Mouse (Mus musculus) adrenal gland, postnatal 36 days (tissue): Measurements from ENCODE around the gene Qrich1. TPM values are rescaled to one million over a fixed set of nuclear protein-coding genes. Genes with fewer than 3 reads are reported as not detected.
A peak's percentile ranks its signal among the peaks of the same experiment; 100 is the strongest.
"Not testable (repeated sequence)": the region's sequence is repeated elsewhere in the genome, so short reads cannot be mapped to it uniquely, and the experiment has no call there.

ENCODE experiments used
- DNase-seq, 2 experiments: peaks; one replicate each; pipeline ENCODE4 v3.0.0; 2021; ENCODE audit warnings: mixed read lengths in 1 of 2
- microRNA-seq: library from miRNA; unstranded; fragments of <30 nt; microRNA quantifications from one replicate; pipeline ENCODE4 v1.2.0, GENCODE M21; 2021
- total RNA-seq, 2 experiments: library from RNA; stranded (reverse); gene quantifications; 2 replicates each; pipeline ENCODE4 v1.2.3; 2021

Gene Qrich1
- total RNA-seq, 2 experiments from 2014 or later: 106 to 125 TPM

DNA sequence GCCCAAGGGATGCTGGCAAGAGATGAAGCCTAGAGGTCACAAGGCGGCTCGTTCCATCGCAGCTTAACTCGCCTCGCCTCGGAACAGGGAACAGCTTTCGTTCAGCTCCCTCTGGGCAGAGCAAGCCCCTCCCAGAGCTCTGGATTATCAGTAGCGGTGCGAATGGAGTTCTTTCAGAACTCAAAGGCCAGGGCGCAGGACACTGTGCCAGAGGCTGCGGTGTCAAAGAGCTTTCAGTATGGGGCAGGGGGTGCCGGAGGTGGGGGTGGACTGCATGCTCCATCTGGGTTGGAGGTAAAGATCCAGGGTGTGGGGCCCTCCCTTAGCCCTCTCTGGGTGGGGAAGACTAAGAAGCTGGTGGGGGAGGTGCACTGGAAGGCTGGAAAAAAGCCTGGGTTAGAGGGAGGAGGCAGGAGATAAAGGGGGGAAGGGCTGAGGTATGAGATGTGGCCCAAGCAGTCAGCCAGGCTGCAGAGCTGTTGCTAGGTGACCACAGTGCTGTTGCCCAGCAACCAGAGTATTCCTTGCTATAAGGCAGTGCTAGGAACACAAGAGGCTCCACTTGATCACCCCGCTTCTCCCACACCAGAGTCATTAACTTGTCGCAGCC, 71.1 kb downstream of the Qrich1 start:
- peak; percentile 74 to 77 for DNase-seq

DNA sequence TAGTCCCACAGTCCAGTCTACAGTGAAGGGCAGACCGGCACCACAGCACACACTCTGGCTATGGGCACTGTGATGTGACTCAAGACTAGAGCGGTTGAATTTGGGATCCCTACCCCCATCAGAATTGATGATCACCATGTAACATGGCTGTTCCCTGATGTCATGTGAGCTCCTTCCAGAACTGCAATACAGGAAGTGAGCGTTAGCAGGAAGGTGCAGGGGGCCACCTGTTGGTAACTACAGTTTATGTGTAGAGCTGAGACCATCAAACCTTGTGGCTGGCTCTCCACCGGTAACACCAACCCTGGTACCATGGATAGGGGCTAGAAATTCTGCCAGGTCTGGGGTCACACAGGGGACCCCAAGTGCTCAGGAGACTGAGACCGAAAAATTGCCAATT, 72.6 kb downstream of the Qrich1 start:
- no peak for DNase-seq

DNA sequence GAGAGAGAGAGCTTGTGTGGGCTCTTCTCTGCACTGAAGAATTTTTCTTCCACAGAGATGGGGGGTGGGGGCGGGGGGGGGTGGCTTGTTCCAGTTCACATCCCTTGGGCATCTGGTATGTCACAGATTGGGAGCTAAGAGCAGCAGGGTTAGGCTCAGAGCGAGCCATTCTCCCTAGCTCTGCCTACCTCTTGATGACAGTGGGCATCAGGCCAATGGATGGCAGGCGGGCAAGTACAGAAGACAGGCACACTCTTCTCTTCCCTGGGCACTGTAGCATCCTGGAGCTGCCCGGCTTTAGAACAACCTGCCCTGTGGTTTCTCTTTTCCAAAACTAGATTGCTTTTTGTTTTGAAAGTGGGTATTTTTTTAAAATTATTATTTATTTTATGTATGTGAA, 74.9 kb downstream of the Qrich1 start:
- no peak for DNase-seq

DNA sequence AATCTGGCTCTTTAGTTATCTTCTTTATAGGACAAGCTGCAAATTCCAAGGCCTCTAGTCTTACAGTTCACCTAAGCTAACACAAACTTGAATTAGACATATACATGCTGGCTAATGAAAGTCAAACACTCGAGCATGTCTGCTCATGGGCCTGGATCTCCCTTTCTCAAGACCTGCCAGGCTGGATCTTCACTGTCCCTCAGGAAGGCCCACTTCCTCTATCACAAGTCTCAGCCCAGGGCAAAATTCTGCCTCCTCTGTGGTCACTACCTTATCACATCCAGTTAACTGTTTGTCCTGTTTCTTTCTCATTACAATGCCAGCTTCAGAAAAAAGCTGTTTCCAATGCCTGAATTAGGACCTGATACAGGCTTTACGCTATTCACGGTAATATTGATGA, 77.7 kb downstream of the Qrich1 start:
- no peak for DNase-seq

DNA sequence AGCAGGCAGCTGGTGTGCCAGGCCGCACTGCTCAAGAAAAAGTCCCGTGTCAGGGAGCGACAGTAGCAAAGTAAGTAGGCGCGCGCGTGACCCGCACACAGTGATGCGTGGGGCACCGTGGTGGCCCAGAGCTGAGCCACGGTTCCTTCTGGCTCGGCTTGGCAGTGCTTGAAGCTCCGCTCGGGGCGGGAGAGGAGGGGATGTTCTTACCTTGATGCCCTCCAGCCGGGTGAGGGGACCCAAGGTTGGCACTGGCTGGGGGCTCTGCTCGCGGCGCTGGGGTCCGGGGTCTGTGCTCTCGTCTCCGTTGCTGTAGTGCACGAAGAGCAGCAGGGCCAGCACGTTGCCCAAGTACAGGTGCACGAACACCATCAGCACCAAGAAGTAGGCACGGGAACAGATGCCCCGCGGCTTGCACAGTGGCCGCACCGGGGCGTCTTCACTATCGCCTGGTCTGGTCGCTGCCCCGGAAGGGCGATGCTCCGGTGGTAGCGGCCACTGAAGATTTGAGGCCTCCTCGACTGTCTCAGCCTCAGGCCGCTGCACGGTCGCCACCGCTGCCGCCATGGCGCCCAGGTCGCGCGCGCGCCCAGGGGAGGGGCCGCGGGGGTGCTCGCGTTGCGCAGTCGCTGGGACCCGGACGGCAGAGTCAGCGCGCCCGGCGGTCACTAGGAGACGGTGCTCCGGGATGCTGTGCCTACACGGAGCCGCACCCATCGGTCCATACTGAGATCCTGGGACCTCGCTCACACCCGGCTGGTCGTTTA, 80.6 kb downstream of the Qrich1 start, which contains the start of gene P4htm:
Gene P4htm (minus strand): TSS at position 670 of the 767 bp plus-strand sequence.
- DNase-seq: peak; percentile 79 to 86

DNA sequence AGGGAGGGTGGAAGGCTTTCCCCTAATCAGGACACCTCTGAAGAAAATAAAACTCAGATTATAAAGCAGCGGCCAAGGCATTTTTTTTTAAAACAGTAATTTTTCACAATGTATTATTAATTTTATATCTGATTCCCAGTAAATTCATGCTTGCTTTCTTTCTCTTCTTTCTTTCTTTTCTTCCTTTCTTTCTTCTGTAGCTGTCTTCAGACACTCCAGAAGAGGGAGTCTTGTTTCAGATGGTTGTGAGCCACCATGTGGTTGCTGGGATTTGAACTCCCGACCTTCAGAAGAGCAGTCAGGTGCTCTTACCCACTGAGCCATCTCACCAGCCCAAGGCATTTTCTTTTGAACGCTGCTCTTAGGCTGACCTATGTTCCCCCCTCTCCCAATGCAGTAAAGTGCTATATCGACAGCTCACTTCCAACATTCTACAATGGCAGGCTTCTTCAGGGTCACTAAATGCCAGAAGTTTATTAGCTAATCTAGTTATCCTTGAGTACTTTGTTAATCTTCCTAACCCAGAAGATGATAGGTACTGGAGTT, 82.5 kb downstream of the Qrich1 start:
- DNase-seq: no peak

DNA sequence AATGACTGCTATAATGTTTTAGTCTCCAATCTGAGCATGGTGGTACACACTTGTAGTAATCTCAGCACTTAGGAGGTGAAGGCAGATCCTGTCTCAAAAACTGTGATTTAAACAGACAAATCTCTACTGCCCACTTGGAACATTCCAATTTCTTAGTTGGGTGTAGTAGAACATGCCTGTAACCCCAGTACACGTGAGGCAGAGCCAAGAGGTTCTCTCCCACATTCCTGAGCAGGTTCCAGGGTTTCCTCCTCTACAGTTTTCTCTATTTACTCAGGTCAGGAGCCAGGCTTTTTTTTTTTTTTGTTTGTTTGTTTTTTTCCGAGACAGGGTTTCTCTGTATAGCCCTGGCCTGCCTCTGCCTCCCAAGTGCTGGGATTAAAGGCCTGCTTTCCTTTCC, 83.4 kb downstream of the Qrich1 start:
- DNase-seq: no peak

DNA sequence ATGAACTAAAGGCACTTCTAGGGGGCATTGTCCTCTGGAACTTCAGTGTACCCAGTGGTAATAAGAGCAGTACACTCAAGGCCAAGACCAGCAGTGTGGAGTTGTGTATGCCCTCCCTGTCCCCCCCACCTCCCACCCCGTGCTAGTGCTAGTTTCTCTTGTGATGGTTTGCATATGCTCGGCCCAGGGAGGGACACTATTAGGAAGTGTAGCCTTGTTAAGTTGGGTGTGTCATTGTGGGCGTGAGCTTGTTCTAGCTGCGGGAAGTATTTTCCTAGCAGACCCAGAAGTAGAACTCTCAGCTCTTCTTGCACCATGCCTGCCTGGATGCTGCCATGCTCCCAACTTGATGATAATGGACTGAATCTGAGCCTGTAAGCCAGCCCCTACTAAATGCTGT, 85.4 kb downstream of the Qrich1 start:
- no peak for DNase-seq

DNA sequence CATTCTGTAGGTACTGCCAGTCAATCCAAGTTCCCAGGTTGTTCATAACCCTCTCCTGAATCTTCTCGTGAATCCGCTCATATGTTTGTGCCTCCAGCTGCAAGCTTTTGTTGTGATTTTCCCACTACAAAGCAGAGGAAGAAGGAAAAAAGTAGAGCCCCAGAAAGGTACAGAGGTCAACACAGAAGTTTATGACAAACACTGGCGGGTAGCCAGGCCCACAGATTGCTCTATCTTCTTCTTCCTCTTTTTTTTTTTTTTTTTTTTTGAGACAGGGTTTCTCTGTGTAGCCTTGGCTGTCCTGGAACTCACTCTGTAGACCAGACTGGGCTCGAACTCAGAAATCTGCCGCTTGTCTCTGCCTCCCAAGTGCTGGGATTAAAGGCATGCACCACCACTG, 91.3 kb downstream of the Qrich1 start:
- DNase-seq: not testable (repeated sequence)

DNA sequence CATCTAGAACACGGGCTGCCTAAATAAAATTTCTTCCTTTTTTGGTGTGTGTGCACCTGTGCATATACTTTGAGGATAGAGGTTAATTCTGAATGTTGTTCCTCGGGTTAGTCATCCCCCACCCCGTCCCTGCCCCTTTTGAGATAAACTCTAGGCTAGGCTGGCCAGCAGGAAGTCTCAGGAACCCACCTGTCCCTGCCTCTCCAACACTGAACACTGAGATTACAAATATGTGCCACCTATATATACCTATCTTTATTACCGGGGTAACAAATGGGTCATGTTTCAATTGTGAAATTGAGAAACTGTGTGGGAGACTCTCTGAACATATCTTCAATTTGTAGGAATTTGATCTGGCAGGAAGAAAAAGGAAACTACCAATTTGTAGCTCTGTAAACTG, 92.3 kb downstream of the Qrich1 start:
- no peak for DNase-seq

Small RNA genes within 50 kb of the gene (microRNA-seq; reads per million reads assigned to microRNA genes)
- gene Gm24083 (not detected), gene Mir191 (not detected), gene Mir425 (1,316 reads per million, percentile 80 among the genes with 10 or more reads in this experiment)

Other genes with a start within 250 kb of the Qrich1 start
- 10 to 100 TPM; 17.1 TPM for gene Nicn1, start 226.4 kb upstream of the Qrich1 start, total RNA-seq
- gene Amt, start 220.0 kb upstream of the Qrich1 start, total RNA-seq: 1 to 10 TPM; 2.7 to 4.4 TPM
- gene Rhoa, start 210.7 kb upstream of the Qrich1 start, total RNA-seq: 100 to 1,000 TPM; 363 to 383 TPM
- 10 to 100 TPM; 38.8 to 48.3 TPM for gene Tcta, start 210.6 kb upstream of the Qrich1 start, total RNA-seq
- gene Gpx1, start 177.9 kb upstream of the Qrich1 start, total RNA-seq: 100 to 1,000 TPM; 538 to 748 TPM
- gene Usp4, start 169.0 kb upstream of the Qrich1 start, total RNA-seq: 100 to 1,000 TPM; 110 to 120 TPM
- 1 to 10 TPM in 1 of 2 experiments, under 1 TPM in 1; 0.93 to 1.3 TPM for gene 1700102P08Rik, start 124.0 kb upstream of the Qrich1 start, total RNA-seq
- not detected for gene Ccdc36, start 88.3 kb upstream of the Qrich1 start, total RNA-seq
- gene BC048562, start 80.3 kb upstream of the Qrich1 start, total RNA-seq: not detected
- 10 to 100 TPM; 37.1 to 48.1 TPM for gene Ccdc71, start 56.3 kb upstream of the Qrich1 start, total RNA-seq
- 10 to 100 TPM; 20.1 to 21.5 TPM for gene Klhdc8b, start 55.2 kb upstream of the Qrich1 start, total RNA-seq
- 100 to 1,000 TPM; 117 to 133 TPM for gene Lamb2, start 37.1 kb upstream of the Qrich1 start, total RNA-seq
- gene Usp19, start 26.2 kb upstream of the Qrich1 start, total RNA-seq: 100 to 1,000 TPM; 204 to 213 TPM
- gene Qars, start 9.1 kb upstream of the Qrich1 start, total RNA-seq: 100 to 1,000 TPM; 191 to 194 TPM
- 100 to 1,000 TPM in 1 of 2 experiments, 10 to 100 TPM in 1; 76.8 to 118 TPM for gene Impdh2, start 43.5 kb downstream of the Qrich1 start, total RNA-seq
- gene Ndufaf3, start 50.6 kb downstream of the Qrich1 start, total RNA-seq: 10 to 100 TPM; 63.6 to 75.4 TPM
- 10 to 100 TPM; 61.1 to 72.7 TPM for gene Dalrd3, start 53.1 kb downstream of the Qrich1 start, total RNA-seq
- 100 to 1,000 TPM; 119 to 121 TPM for gene Wdr6, start 61.9 kb downstream of the Qrich1 start, total RNA-seq
- gene P4htm, start 80.9 kb downstream of the Qrich1 start, total RNA-seq: 1 to 10 TPM; 5.6 to 6.3 TPM
- 10 to 100 TPM; 62.2 to 65.6 TPM for gene Arih2, start 132.6 kb downstream of the Qrich1 start, total RNA-seq
- gene Slc25a20, start 145.3 kb downstream of the Qrich1 start, total RNA-seq: 100 to 1,000 TPM; 112 to 140 TPM
- gene Prkar2a, start 172.5 kb downstream of the Qrich1 start, total RNA-seq: 10 to 100 TPM; 28.9 to 34.9 TPM